Mouse (Mus musculus) liver, postnatal 0 days (tissue): ENCODE data around the gene Gm17364.

ENCODE experiments used
- CTCF ChIP-seq: sonication (generic); IDR thresholded peaks from 2 replicates; pipeline ENCODE4 v1.5.1; 2016; ENCODE audit warnings: antibody characterized with exemption, low read depth
- EP300 ChIP-seq: IDR thresholded peaks from 2 replicates; pipeline ENCODE4 v1.6.1; 2016; ENCODE audit warnings: antibody characterized with exemption, low read depth, mild to moderate bottlenecking

- TF ChIP-seq CTCF (no peak), EP300 (no peak)
Measured at GRCm38 (mm10) chr13:41252736-41253135, 21.0 kb downstream of the Gm17364 start.
